Mouse (Mus musculus) stomach, embryonic 14.5 days (tissue): ENCODE results near the gene Mrpl17. TPM values are rescaled to one million over a fixed set of nuclear protein-coding genes. Genes with fewer than 3 reads are reported as not detected.
A peak's percentile ranks its signal among the peaks of the same experiment; 100 is the strongest.
"Not testable (repeated sequence)": the region's sequence is repeated elsewhere in the genome, so short reads cannot be mapped to it uniquely, and the experiment has no call there.

Experiments
- ATAC-seq: fragments of 200-750 bp; cut with Nextera tagmentation; 2 replicates; pipeline ENCODE4 v1.8.0; 2017; ENCODE audit warnings: low read depth, moderate TSS enrichment; ENCODE audit not compliant: insufficient number of reproducible peaks, insufficient read depth, low FRiP score
- H3K27ac ChIP-seq: fragments of 300-500 bp; sonication (generic); 2 replicates; pipeline ENCODE4 v1.5.1; 2014; ENCODE audit warnings: mild to moderate bottlenecking, low read length, moderate library complexity, mixed read lengths
- H3K27me3 ChIP-seq: fragments of 300-500 bp; sonication (generic); 2 replicates; pipeline ENCODE4 v1.6.1; 2014; ENCODE audit warnings: low read length, control low read depth, mixed read lengths; ENCODE audit not compliant: control insufficient read depth, insufficient read depth
- H3K36me3 ChIP-seq: fragments of 300-500 bp; sonication (generic); 2 replicates; pipeline ENCODE4 v1.6.1; 2014; ENCODE audit warnings: mild to moderate bottlenecking, control low read depth, low read length, moderate library complexity, mixed read lengths; ENCODE audit not compliant: control insufficient read depth, insufficient read depth
- H3K4me1 ChIP-seq: fragments of 300-500 bp; sonication (generic); 2 replicates; pipeline ENCODE4 v1.6.1; 2014; ENCODE audit warnings: low read length, control low read depth, mixed read lengths; ENCODE audit not compliant: control insufficient read depth, insufficient read depth
- H3K4me2 ChIP-seq: fragments of 300-500 bp; sonication (generic); replicated peaks from 2 replicates; pipeline ENCODE4 v1.6.1; 2014; ENCODE audit warnings: low read depth, low read length, control low read depth
- H3K4me3 ChIP-seq: fragments of 300-500 bp; sonication (generic); 2 replicates; pipeline ENCODE4 v1.5.1; 2014; ENCODE audit warnings: low read depth, low read length, control low read depth
- H3K9ac ChIP-seq: fragments of 300-500 bp; sonication (generic); replicated peaks from 2 replicates; pipeline ENCODE4 v1.6.1; 2014; ENCODE audit warnings: low read depth, mild to moderate bottlenecking, control low read depth, low read length, moderate library complexity, mixed read lengths
- H3K9me3 ChIP-seq: fragments of 300-500 bp; sonication (generic); 2 replicates; pipeline ENCODE4 v1.6.1; 2016; ENCODE audit warnings: low read depth, low read length, control low read depth; ENCODE audit not compliant: control insufficient read depth
- WGBS: fragments of 180-500 bp; shearing (Covaris S2); extraction: QIAGEN DNeasy Blood & Tissue Kit; methylation state at CpG from one replicate; pipeline ENCODE4 v1.1.7; 2014; 5-methylcytosine and 5-hydroxymethylcytosine counted together
- polyA plus RNA-seq: library from polyadenylated mRNA; unstranded; fragments of >200 nt; fragmentation: Nextera tagmentation; extraction: Ambion mirVana; gene quantifications from 2 replicates; pipeline ENCODE4 v1.2.1, GENCODE M21; 2014

Gene Mrpl17
- 349 TPM in 2 replicates for polyA plus RNA-seq

DNA sequence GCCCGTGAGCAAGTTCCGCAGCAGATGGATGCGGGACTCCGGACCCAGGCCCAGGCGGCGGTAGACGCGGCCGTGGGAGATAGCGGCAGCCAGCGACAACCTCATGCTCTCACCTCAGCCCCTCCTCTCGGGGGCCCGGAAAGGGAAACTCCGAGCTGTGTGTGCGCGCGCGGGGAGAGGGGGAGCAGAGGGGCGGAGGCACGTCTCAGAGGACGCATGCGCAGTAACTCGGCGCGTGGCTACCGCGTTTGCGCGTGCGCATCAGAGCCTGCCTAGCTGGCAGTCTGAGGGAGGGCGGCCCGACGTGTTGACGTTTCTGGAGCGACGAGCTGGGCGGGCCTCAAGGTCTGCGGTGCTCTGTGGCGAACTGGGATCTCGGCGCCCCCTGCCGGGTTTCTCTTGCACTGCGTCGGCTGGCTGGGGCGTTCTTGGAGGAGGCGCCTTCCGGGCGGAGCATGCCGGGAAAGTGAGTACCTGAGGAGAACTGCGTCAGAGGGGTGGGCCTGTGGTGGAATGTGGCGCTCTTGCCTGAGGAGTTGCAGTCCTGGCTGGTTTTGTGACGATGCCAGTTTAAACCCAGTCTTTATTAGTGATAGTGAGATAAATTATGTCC, at the start of gene Mrpl17:
Gene Mrpl17, minus strand, starts transcription at position 223 of the 613 bp plus-strand sequence.
- Histone ChIP-seq H3K9ac (peak within 1 kb of the TSS; percentile 70), H3K4me3 (peak within 1 kb of the TSS; percentile 72), H3K27ac (peak within 1 kb of the TSS; percentile 87), H3K36me3 (peaks cover 19% of the 10 kb centered on the region; the same call in 1 of the 2 replicates), H3K27me3 (no peaks in the 10 kb centered on the region), H3K4me1 (peaks cover 5% of the 10 kb centered on the region; the same call in 1 of the 2 replicates), H3K9me3 (no peaks in the 10 kb centered on the region), H3K4me2 (peak within 1 kb of the TSS; percentile 48)
- peak; percentile 98 for ATAC-seq
- under 1% methylated on average over 51 of the region's 52 CpGs for WGBS

DNA sequence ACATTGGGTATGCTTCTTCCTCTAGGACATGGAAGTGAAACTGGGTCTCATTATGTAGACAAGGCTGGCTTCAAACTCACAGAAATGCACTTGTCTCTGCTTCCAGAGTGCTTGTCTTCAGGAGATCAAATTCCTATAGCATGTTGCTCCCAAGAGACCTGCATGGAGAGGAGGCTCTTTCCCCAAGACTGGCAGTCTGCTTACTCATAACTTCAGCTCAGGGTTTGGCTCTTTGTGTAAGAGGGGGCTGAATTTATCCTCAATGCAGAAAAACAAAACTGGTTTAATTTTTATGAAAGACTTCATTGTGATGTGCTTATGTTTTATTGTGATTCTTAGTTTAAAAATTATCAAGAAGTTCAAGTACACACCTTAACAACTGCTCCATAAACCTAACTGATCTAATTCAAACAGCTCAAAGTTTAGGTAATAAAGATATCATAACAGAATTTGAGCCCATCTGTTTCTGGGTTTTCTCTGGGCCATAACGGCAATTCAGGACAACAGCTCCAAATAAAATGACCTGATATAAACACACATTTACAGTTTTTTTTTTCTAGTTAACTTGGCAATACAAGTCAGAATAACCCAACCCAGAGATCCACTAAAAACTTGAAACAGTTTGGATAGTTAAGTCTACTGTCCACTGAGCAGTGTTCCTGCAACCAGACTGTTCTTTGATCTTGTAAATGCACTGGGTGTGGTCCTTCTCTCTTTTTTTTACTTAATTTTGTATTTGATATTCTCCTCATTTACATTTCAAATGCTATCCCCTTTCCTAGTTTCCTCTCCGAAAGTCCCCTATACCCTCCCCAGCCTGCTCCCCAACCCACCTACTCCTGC, 45.0 kb upstream of the Mrpl17 start:
- not testable (repeated sequence) for H3K4me1 ChIP-seq, H3K36me3 ChIP-seq, ATAC-seq, H3K9me3 ChIP-seq, H3K9ac ChIP-seq, H3K4me3 ChIP-seq, H3K27ac ChIP-seq, H3K27me3 ChIP-seq, H3K4me2 ChIP-seq
- no CpG with 5 or more reads among the region's 2 CpGs for WGBS

DNA sequence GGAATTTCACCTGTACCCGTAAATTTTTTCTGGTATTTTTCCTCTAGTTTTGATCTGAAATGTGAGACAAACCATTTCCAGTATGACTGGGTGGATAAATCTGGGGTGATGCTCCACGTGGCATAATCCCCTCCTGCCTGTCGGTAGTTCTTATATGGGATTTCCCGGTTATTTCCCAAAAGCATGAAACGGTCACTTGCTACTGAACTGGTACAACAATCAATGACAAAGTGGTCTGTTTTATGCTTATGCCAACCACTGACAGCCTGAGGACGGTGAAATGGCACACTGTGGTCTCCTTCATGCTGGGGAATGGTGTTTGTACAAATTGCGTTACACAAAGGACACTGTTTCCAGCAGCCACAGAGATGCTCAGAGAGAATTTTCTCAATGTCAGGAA, 13.4 kb upstream of the Mrpl17 start:
- Histone ChIP-seq H3K27me3 (no peaks in the 10 kb centered on the region), H3K36me3 (no peaks in the 10 kb centered on the region), H3K4me2 (no peak overlapping the region), H3K4me1 (no peaks in the 10 kb centered on the region), H3K27ac (no peak overlapping the region), H3K9me3 (no peaks in the 10 kb centered on the region), H3K4me3 (no peak overlapping the region), H3K9ac (no peak overlapping the region)
- no peak for ATAC-seq
- 78% methylated on average over 7 of the region's 7 CpGs for WGBS

DNA sequence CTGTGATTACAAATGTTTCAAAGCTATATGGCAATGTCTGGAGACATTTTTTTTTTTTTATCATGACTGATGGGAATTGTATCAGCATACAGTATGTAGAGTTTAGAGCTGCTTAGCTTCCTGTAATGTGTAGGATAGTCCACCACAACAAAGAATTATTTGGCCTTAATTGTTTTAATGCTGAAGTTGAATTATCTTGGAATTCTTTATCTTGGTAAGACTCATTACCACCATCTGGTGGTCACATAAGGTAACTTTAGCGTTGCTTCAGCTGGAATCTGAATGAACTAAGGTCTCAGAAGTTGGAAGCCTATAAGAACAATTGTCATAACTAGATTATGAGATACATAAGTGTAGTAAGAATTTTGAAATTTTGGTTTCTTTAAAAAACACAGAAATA, 7.6 kb upstream of the Mrpl17 start:
- Histone ChIP-seq H3K4me2 (no peak overlapping the region), H3K27ac (no peak overlapping the region), H3K9me3 (no peaks in the 10 kb centered on the region), H3K36me3 (no peaks in the 10 kb centered on the region), H3K9ac (no peak overlapping the region), H3K4me1 (no peaks in the 10 kb centered on the region), H3K4me3 (no peak overlapping the region), H3K27me3 (no peaks in the 10 kb centered on the region)
- no peak for ATAC-seq
- WGBS: 4% methylated on average over 1 of the region's 1 CpGs

DNA sequence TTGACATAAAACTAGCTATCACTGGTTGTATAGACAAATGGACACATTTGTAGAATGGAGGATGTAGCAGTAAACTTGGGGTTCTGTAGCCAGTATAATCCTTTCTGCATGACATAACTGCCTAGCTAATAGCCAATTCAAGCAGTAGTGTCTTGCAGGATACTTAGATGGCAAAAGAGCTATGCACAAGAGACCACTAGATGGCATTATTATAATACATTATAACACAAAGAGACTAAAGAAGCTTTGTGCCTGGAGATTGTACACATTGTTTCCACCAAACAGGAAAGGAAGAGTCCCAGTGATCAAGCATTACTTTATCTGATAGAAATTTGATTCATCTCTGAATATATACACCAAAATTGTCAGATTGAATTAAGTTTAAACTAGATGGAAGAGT, 5.8 kb upstream of the Mrpl17 start:
- ATAC-seq: no peak

DNA sequence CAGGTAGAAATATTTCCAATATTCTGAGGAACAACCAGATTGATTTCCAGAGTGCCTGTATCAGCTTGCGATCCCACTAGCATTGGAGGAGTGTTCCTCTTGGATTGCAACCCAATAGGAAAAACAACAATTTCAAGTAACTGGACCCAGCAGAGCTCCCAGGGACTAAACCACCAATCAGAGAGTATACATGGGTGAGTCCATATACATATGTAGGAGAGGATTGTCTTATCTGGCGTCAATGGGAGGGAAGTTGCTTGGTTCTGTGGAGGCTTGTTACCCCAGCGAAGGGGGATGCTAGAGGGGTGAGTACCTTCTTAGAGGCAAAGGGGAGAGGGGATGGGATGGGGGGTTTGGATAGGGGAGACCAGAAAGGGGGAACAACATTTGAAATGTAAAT, 2.4 kb upstream of the Mrpl17 start:
- H3K27me3 ChIP-seq: no peaks in the 10 kb centered on the region
- 88% methylated on average over 3 of the region's 3 CpGs for WGBS
- H3K4me3 ChIP-seq: no peak overlapping the region
- peaks cover 14% of the 10 kb centered on the region; the same call in 1 of the 2 replicates for H3K36me3 ChIP-seq
- ATAC-seq: no peak
- H3K9me3 ChIP-seq: no peaks in the 10 kb centered on the region
- H3K27ac ChIP-seq: no peak overlapping the region
- peaks cover 5% of the 10 kb centered on the region; the same call in 1 of the 2 replicates for H3K4me1 ChIP-seq
- no peak overlapping the region for H3K4me2 ChIP-seq
- no peak overlapping the region for H3K9ac ChIP-seq

More for the DNA sequence above, 5.8 kb upstream of the Mrpl17 start:
- no peaks in the 10 kb centered on the region for H3K27me3 ChIP-seq
- no peak overlapping the region for H3K4me3 ChIP-seq
- H3K36me3 ChIP-seq: no peaks in the 10 kb centered on the region
- no peaks in the 10 kb centered on the region for H3K4me1 ChIP-seq
- no peaks in the 10 kb centered on the region for H3K9me3 ChIP-seq
- H3K4me2 ChIP-seq: no peak overlapping the region
- H3K27ac ChIP-seq: no peak overlapping the region
- H3K9ac ChIP-seq: no peak overlapping the region

DNA sequence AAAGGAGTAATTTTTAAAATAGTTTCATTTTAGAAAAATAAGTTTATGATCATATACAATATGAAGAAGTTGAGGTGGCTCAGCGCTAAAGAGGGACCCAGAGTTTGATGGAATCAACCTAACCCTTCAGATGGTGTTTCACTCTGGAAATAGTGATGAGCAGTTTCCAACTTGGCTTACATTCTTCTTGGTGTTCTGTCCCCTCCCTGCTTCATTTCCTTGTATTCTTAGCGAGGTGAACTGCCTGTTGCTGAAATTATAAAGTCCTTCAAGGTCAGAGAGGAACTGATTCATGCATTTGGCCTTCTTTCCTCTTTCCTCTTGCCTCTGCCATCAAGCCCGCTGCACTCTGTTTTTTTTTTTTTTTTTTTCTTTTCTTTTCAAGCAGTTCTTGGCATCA, 1.7 kb upstream of the Mrpl17 start:
- no peaks in the 10 kb centered on the region for H3K27me3 ChIP-seq
- WGBS: 88% methylated on average over 3 of the region's 3 CpGs
- no peak overlapping the region for H3K4me3 ChIP-seq
- no peak overlapping the region for H3K27ac ChIP-seq
- H3K4me2 ChIP-seq: no peak overlapping the region
- peaks cover 19% of the 10 kb centered on the region; the same call in 1 of the 2 replicates for H3K36me3 ChIP-seq
- ATAC-seq: no peak
- peaks cover 5% of the 10 kb centered on the region; the same call in 1 of the 2 replicates for H3K4me1 ChIP-seq
- H3K9me3 ChIP-seq: no peaks in the 10 kb centered on the region
- no peak overlapping the region for H3K9ac ChIP-seq

DNA sequence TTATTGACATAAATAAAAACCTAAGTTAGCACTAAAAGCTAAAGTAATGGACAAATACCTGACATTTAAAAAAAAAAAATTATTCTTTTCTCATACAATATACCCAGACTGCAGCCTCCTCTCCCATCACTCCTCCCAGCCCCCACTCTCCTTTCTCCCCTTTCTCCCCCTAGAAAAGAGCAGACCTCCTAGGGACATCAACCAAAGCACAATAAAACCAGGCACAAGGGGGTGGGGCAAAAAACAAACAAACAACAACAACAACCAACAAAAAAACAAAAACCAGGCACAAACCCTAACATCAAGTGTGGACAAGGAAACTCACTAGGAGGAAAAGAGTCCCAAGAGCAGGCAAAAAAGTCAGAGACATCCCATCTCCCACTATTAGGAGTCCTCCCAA, 617 bp upstream of the Mrpl17 start:
- Histone ChIP-seq H3K4me3 (peak overlapping the region; percentile 11; the same call in 1 of the 2 replicates), H3K36me3 (peaks cover 19% of the 10 kb centered on the region; the same call in 1 of the 2 replicates), H3K27ac (no peak overlapping the region), H3K9me3 (no peaks in the 10 kb centered on the region), H3K9ac (no peak overlapping the region), H3K27me3 (no peaks in the 10 kb centered on the region), H3K4me2 (0 out of 2 replicates have a peak overlapping the region, but pooled peaks have one; percentile 12), H3K4me1 (peaks cover 5% of the 10 kb centered on the region; the same call in 1 of the 2 replicates)
- no peak for ATAC-seq
